Mouse (Mus musculus): ENCODE results near the gene Ap5z1. TPM values are rescaled to one million over a fixed set of nuclear protein-coding genes. Genes with fewer than 3 reads are reported as not detected.
A peak's percentile ranks its signal among the peaks of the same experiment; 100 is the strongest.

Gene Ap5z1
- polyA plus RNA-seq, 1 experiment from 2014 or later: 30.6 TPM

GRCm38 (mm10) chr5:142448076-142448475 is 15.7 kb upstream of the Ap5z1 start:
- in situ Hi-C loops (cut with MboI; ENCODE audit: low pct_unique_long_range_greater_than_20kb): no loop called here
- POLR2A ChIA-PET: interaction anchor here (0.6 to 1.1 kb wide), 2 partner anchors 47 to 139 kb away, joined by 3 to 8 read pairs; no protein-coding TSS in a partner anchor
- CTCF ChIA-PET: interaction anchor here (0.7 to 3.8 kb wide), 13 partner anchors 12 to 651 kb away, joined by 3 to 17 read pairs (median 4); partner anchors contain the start of genes Ap5z1 and Foxk1
- DNase-seq (ENCODE audit: low read depth, low spot score) (peak; percentile 47), ATAC-seq (peak; percentile 12)
- no peaks in the 10 kb centered on the region for H3K27me3 ChIP-seq
- no peak for TF ChIP-seq CTCF (IDR thresholded peaks at IDR 0.05)

GRCm38 (mm10) chr5:142448623-142449022 is 15.1 kb upstream of the Ap5z1 start:
- ChIA-PET CTCF (interaction anchor here (0.7 to 3.8 kb wide), 12 partner anchors 11 to 651 kb away, joined by 3 to 17 read pairs (median 4); partner anchors contain the start of genes Ap5z1 and Foxk1), POLR2A (interaction anchor here (1.1 kb wide), 1 partner anchor 48 kb away, joined by 3 read pairs; no protein-coding TSS in a partner anchor)

GRCm38 (mm10) chr5:142450846-142451245 is 12.9 kb upstream of the Ap5z1 start:
- ChIA-PET CTCF (interaction anchor here (1.5 kb wide), 1 partner anchor 49 kb away, joined by 3 read pairs; no protein-coding TSS in a partner anchor), POLR2A (interaction anchor here (0.9 to 1.1 kb wide), 2 partner anchors 11 to 83 kb away, joined by 3 to 4 read pairs; no protein-coding TSS in a partner anchor)
- TF ChIP-seq CTCF (IDR thresholded peaks at IDR 0.05): no peak
- no peak for ATAC-seq
- in situ Hi-C loops (cut with MboI; ENCODE audit: low pct_unique_long_range_greater_than_20kb): no loop called here
- DNase-seq (ENCODE audit: low read depth, low spot score): no peak
- no peaks in the 10 kb centered on the region for H3K27me3 ChIP-seq

More at GRCm38 (mm10) chr5:142448623-142449022, 15.1 kb upstream of the Ap5z1 start:
- no peak for ATAC-seq
- no peak for DNase-seq (ENCODE audit: low read depth, low spot score)
- in situ Hi-C loops (cut with MboI; ENCODE audit: low pct_unique_long_range_greater_than_20kb): no loop called here
- TF ChIP-seq CTCF (IDR thresholded peaks at IDR 0.05): no peak
- no peaks in the 10 kb centered on the region for H3K27me3 ChIP-seq

GRCm38 (mm10) chr5:142451759-142452158 is 12.0 kb upstream of the Ap5z1 start:
- CTCF ChIA-PET: interaction anchor here (1.5 kb wide), 1 partner anchor 50 kb away, joined by 3 read pairs; no protein-coding TSS in a partner anchor
- ATAC-seq: no peak
- POLR2A ChIA-PET: interaction anchor here (0.8 to 1.1 kb wide), 3 partner anchors 10 to 84 kb away, joined by 3 to 4 read pairs (median 3); no protein-coding TSS in a partner anchor
- no peak for DNase-seq (ENCODE audit: low read depth, low spot score)
- H3K27me3 ChIP-seq: no peaks in the 10 kb centered on the region
- TF ChIP-seq CTCF (IDR thresholded peaks at IDR 0.05): no peak
- in situ Hi-C loops (cut with MboI; ENCODE audit: low pct_unique_long_range_greater_than_20kb): no loop called here

GRCm38 (mm10) chr5:142453742-142454141 is 10.0 kb upstream of the Ap5z1 start:
- CTCF ChIA-PET: no interaction called here
- no peak for TF ChIP-seq CTCF (IDR thresholded peaks at IDR 0.05)
- ATAC-seq: no peak
- POLR2A ChIA-PET: no interaction called here
- in situ Hi-C loops (cut with MboI; ENCODE audit: low pct_unique_long_range_greater_than_20kb): no loop called here
- no peaks in the 10 kb centered on the region for H3K27me3 ChIP-seq
- DNase-seq (ENCODE audit: low read depth, low spot score): no peak

GRCm38 (mm10) chr5:142456318-142456717 is 7.4 kb upstream of the Ap5z1 start:
- in situ Hi-C loops (cut with MboI; ENCODE audit: low pct_unique_long_range_greater_than_20kb): no loop called here
- POLR2A ChIA-PET: no interaction called here
- no peak for DNase-seq (ENCODE audit: low read depth, low spot score)
- H3K27me3 ChIP-seq: no peaks in the 10 kb centered on the region
- no peak for TF ChIP-seq CTCF (IDR thresholded peaks at IDR 0.05)
- CTCF ChIA-PET: no interaction called here
- ATAC-seq: no peak

GRCm38 (mm10) chr5:142457345-142457744 is 6.4 kb upstream of the Ap5z1 start:
- ChIA-PET CTCF (no interaction called here), POLR2A (no interaction called here)
- ATAC-seq (no peak), DNase-seq (ENCODE audit: low read depth, low spot score) (no peak)
- TF ChIP-seq CTCF (IDR thresholded peaks at IDR 0.05): no peak
- in situ Hi-C loops (cut with MboI; ENCODE audit: low pct_unique_long_range_greater_than_20kb): no loop called here
- no peaks in the 10 kb centered on the region for H3K27me3 ChIP-seq

- POLR2A ChIA-PET: no interaction called here
- no peak for TF ChIP-seq CTCF (IDR thresholded peaks at IDR 0.05)
- DNase-seq (ENCODE audit: low read depth, low spot score): no peak
- in situ Hi-C loops (cut with MboI; ENCODE audit: low pct_unique_long_range_greater_than_20kb): no loop called here
- CTCF ChIA-PET: no interaction called here
- H3K27me3 ChIP-seq: no peaks in the 10 kb centered on the region
- ATAC-seq: no peak
Measured at GRCm38 (mm10) chr5:142458791-142459557, 4.8 kb upstream of the Ap5z1 start.

GRCm38 (mm10) chr5:142459834-142460233 is 3.9 kb upstream of the Ap5z1 start:
- ChIA-PET CTCF (interaction anchor here (0.9 kb wide), 1 partner anchor 12 kb away, joined by 3 read pairs; no protein-coding TSS in a partner anchor), POLR2A (interaction anchor here (0.6 kb wide), 1 partner anchor 59 kb away, joined by 4 read pairs; the partner anchor contains the start of gene Foxk1)
- ATAC-seq (no peak), DNase-seq (ENCODE audit: low read depth, low spot score) (no peak)
- in situ Hi-C loops (cut with MboI; ENCODE audit: low pct_unique_long_range_greater_than_20kb): no loop called here
- TF ChIP-seq CTCF (IDR thresholded peaks at IDR 0.05): no peak
- no peaks in the 10 kb centered on the region for H3K27me3 ChIP-seq

- ATAC-seq: no peak
- ChIA-PET POLR2A (interaction anchor here (1.2 to 1.8 kb wide), 2 partner anchors 11 to 60 kb away, joined by 3 to 6 read pairs; no protein-coding TSS in a partner anchor), CTCF (interaction anchor here (3.2 kb wide), 1 partner anchor 15 kb away, joined by 16 read pairs; no protein-coding TSS in a partner anchor)
- DNase-seq (ENCODE audit: low read depth, low spot score): no peak
- no peak for TF ChIP-seq CTCF (IDR thresholded peaks at IDR 0.05)
- H3K27me3 ChIP-seq: no peaks in the 10 kb centered on the region
- in situ Hi-C loops (cut with MboI; ENCODE audit: low pct_unique_long_range_greater_than_20kb): no loop called here
Measured at GRCm38 (mm10) chr5:142461942-142462640, 1.7 kb upstream of the Ap5z1 start.

Measured in Patski (cell line).